Mouse (Mus musculus): ENCODE measurements at regions not wholly inside any gene's neighbourhood (a gene's known extent, or its start where the extent isn't known, plus 50 kb on each side); places are given as distances from the start of the nearest gene placed in this dataset.

GRCm38 (mm10) chr3:129106174-129106573 lies 93.5 kb upstream of the Pitx2 start:
- TF ChIP-seq MAFK (IDR thresholded peaks at IDR 0.05; ENCODE audit: insufficient replicate concordance, low read length) (no peak), CHD1 (IDR thresholded peaks at IDR 0.05; ENCODE audit: low read depth, low read length) (no peak)

All from CH12.LX (cell line).